Mouse (Mus musculus): ENCODE data around the gene Mrps34.

Gene Mrps34

DNA sequence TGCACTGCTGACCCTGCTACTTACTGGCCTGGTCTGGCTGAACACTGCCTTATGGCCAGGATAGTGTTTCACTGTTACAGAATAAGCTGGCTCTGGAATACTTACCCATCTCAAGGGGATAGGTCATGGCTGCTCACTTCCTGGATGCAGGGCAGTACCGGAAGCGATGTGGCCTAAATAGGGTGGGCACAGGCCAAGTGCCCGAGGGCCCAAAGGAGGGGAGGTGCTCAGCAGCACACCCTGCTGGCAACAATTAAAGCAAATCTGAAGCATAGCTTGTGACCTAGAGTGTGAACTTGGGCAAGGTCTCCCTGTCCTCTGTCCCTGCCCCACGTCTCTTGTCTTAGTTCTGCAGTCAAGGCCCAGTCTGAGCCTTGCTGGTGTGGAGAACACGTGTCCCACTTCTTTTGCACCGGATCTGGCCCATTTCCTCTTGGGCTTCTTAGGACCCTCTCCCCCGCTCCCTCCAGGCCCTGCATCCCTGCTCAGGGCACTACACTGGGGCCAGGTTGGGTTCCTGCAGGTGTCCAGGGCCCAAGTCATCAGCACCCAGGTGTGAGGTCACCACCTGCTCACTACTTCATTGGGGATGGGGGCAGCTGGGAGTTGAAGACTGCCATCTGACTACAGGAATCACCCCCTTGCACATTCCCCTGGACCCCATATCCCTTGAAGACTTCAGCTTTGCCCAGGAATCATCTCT, 13.0 kb upstream of the Mrps34 start:
- no peak for DNase-seq (ENCODE audit: low spot score)

DNA sequence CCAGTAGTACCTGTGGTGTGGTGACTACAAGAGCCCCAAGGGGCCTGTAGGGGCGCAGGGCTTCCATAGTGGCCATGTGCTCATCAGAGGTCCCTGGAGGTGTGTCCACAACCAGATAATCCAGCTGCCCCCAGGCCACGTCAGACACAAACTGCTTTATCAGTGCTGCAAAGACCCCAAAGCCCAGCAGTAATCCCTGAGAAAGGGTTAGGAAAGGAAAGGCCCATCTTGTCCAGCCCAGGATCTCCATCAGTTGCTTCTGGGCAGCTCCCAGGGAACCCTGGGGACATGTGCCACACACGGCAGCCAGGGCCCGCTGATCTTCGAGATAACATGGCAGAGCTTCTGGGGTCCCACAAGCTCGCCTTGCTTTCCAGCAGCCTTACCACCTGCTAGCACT, 10.5 kb upstream of the Mrps34 start:
- DNase-seq (ENCODE audit: low spot score), result no peak

DNA sequence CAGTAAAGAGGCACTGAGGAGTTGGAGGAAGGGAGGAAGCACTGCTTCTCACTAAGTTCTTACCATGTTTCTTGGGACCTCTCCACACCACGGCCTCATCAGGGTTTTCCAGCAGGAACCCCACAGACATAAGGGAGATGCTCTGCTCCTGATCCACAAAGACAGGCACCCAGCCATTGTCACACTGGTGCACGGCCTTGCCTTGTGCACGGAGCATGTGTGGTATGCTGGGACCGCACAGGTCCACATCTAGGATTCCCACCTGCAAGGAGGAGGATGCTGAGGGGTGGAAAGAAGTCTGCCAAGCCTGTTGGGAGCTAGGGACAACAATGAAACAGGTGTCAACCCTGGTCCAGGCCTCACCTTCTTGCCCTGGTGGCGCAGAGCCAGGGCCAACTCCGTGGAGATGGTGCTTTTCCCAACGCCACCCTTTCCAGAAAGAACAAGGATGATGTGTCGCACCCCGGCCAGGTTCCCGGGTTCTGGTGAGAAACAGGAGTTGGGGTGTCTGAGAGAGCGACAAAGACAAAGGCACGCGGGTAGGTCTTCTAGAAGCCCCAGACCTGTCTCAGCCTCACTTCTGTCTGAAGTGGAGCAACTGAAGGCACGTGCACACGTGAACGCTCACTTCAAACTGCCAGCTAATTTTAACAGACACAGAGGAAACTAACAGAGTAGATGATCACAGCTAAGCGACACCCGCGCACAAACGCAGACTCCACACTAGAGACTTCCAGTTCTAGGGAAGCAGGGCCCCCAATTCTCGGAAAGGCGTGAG, 9.4 kb upstream of the Mrps34 start:
- DNase-seq (ENCODE audit: low spot score), result no peak

GRCm38 (mm10) chr17:24886134-24886931, 8.6 kb upstream of the Mrps34 start, which contains the start of the genes Nubp2 and Spsb3:
Gene Nubp2 (minus strand): TSS chr17:24886349.
Gene Spsb3 (plus strand): TSS chr17:24886643.
- DNase-seq (ENCODE audit: low spot score), result peak; percentile 99

DNA sequence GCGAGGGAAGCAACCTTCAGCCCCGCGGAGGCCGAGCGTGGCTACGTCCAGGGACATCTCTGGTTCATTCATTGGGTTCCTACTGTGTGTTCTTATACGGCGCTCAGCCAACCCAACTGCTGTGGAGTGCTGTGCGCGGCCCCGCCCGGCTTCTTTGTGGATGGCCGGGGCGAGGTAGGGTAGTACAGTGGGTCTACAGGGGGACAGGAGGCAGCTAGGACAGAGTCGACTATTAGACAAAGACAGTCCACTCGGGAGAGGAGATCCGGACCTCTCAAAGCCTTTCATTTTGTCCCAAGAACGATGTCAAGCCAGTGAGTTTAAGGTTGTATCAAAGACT, 8.0 kb upstream of the Mrps34 start:
- DNase-seq (ENCODE audit: low spot score), result no peak

DNA sequence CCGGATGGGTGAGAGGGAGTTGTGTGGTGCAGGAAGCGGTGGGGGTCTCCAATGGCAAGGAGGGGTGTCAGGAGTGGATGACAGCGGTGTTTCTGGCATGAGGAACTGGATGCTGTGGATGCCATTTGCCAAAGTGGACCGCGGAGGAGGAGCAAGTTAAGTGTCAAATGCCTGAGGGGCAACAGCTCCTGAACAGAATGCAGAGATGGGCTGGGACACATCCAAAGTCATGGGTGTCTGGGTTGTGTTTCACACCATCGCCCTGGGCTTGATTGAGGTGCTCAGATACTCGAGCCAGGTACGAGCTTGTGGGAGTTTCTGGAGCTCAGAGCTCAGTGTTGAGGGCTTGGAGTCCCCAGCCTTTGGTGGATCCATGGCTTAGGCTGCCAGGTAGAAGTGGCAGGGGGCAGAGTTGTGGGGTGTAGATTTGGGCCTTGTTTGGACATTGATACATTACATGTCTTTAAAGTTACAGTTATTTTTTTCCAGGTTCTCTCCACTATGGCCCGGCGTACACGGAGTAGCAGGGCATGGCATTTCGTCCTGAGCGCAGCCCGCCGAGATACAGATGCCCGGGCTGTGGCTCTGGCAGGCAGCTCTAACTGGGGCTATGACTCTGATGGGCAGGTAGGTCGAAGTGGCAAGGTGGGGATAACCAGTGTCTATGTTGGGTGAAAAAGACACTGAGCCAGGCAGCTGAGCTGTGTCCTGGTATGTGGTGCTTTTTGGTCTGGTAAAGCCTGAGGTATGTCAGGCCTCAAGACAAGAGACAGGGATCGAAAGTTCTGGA, 7.4 kb upstream of the Mrps34 start:
- no peak for DNase-seq (ENCODE audit: low spot score)

DNA sequence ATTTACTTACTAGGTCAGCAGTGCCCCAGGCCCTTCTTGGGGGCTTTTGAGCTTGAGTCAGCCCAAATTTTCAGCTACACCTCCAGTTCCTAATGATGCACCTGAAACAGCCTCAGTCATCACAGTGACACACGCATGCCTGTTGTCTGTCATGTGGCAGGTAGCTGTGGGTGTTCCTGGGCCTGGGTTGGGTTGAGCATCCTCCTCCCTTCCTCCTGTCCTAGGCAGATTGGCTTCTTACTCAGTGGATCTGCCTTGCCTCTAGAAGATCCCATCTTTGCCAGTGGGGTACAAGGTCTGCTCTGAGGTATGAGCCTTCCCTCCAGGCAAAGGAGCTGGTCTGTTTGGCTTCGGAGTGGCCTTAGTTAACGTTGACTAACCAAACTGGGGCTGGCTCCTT, 6.1 kb upstream of the Mrps34 start:
- no peak for DNase-seq (ENCODE audit: low spot score)

- no peak for DNase-seq (ENCODE audit: low spot score)
Measured at GRCm38 (mm10) chr17:24890151-24891092, 4.5 kb upstream of the Mrps34 start.

DNA sequence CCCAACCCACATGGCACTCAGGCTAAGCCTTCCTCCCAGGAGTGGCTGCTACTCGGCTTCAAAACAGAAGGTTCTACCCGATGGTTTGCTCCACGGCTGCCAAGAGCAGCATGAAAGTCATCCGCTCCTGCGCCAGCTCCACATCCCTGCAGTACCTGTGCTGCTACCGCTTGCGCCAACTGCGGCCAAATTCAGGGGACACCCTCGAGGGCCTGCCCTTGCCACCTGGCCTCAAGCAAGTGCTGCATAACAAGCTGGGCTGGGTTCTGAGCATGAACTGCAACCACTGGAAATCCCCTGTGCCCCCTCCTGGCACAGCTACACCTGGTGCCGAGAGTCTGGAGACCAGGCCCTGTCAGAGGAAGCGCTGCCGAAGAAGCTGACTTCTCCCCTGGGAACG, 3.6 kb upstream of the Mrps34 start:
- no peak for DNase-seq (ENCODE audit: low spot score)

DNA sequence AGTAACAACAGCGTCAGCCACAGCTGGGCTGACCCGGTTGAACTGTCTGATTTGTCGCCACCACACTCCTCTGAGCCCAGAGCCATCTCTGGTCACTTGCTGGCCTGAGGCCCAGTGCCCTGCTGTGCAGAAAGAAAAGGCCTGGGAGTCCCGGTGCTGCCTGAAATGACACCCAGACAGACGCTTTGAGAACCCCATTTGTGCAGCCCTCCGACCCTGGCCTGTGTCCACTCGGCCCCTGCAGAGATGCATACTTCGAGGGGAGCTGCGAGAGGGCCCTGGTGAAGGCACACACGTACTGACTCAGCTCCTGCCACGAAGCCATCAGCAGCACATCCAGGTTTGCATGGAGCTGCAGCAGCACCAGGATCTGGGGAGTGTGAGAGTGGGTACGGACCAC, 2.1 kb upstream of the Mrps34 start:
- no peak for DNase-seq (ENCODE audit: low spot score)

- no peak for DNase-seq (ENCODE audit: low spot score)
Measured at GRCm38 (mm10) chr17:24893276-24893675, 1.6 kb upstream of the Mrps34 start.

DNA sequence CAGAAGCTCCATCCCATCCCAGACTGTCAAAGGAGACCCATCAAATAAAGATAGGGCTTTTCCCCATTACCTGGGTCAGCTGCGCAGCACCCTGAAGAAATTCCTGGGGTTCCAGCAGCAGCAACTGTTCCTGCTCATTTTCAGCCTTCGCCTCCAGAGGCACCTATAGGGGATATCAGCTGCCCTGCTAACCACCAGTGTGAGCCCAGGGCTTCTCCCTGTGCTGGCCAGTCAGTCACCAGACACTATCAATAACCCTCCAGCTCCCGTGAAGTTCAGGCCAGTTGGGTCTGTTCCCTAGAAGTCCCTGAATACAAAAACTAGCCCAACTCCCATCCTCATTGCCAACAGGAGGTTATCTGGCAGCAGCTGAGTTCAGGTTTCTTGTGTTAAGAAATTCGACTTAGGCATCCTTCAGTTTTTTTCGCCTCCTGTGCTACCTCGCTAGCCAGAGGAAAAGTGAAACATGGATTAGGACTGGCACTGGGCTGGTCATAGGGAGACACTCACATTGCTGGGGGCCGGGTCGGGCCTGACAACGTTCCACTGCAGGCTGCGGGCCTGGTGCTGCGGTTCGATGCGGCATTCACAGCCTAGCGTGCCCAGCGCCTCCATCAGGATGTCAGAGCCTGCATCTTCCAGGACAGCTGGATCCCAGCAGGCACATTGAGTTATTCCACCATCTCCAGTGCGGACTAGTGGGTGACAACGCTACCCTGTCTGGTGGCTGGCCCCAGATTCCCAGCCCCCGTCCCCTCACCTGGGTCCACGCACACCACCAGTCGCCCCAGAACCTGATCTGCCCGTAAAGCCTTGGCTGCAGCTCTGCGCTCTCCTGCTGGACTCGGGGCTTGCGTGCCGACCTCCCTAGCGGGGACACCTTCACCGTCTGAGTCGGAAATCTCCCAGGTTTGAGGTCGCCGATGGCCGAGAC, 588 bp upstream of the Mrps34 start:
- no peak for DNase-seq (ENCODE audit: low spot score)

DNA sequence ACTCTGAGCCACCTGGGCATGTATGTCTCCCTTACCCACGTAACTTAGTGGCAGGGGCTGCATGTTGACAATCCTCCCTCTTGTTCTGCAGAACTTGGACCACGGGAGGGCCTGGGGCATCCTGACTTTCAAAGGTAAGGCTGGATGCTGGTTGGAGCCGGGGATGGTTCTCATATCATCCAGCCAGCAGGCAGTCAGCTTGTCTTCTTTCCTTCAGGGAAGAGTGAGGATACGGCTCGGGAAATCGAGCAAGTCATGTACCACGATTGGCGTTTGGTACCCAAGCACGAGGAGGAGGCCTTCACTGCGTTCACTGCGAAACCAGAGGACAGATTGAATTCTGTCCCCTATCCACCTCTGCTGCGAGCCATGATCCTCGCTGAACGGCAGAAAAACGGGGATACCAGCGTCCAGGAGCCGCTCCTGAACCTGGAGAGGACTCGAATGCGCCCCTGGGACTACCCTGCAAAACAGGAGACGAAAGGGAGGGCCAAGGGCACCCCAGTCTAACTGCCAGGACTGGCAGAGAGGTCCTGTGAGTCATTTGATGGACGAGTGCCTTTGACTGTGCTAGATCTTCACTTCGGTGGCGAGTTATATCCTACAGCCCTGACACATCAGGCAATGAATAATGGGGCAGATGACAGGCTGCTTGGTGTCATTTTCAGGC, 790 bp downstream of the Mrps34 start:
- DNase-seq (ENCODE audit: low spot score), result no peak

- peak; percentile 79 for DNase-seq (ENCODE audit: low spot score)
Measured at GRCm38 (mm10) chr17:24896241-24896992, 1.5 kb downstream of the Mrps34 start, which contains the start of gene Nme3. Gene Nme3 (plus strand): TSS chr17:24896500.

GRCm38 (mm10) chr17:24896993-24897269, 2.0 kb downstream of the Mrps34 start:
- no peak for DNase-seq (ENCODE audit: low spot score)

DNA sequence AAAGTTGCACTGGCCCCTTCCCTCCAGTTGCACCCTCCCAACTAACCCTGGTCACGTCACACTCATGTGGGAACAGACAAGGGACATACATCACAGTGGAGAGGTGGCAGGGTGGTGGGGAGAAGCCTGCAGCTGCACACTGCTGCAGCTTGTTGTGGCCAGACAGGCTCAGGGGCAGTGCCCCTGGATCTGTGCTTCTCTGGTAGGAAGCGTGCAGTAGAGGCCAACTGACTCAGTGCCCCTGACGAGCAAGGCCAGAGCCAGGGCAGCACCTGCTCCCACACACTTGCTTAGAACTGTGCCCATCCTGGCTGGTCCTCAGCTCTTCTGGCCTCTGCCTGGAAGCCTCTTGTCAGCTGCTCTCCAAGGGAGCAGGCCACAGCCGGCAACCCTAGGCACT, 2.7 kb downstream of the Mrps34 start:
- no peak for DNase-seq (ENCODE audit: low spot score)

- DNase-seq (ENCODE audit: low spot score), result no peak
Measured at GRCm38 (mm10) chr17:24898041-24898854, 3.3 kb downstream of the Mrps34 start.

- no peak for DNase-seq (ENCODE audit: low spot score)
Measured at GRCm38 (mm10) chr17:24899153-24899552, 4.2 kb downstream of the Mrps34 start.

Data from testis, postnatal 14 days (tissue).